Mouse (Mus musculus): Measurements from ENCODE around the gene Fam76b. TPM values are rescaled to one million over a fixed set of nuclear protein-coding genes. Genes with fewer than 3 reads are reported as not detected.

Fam76b gene
- polyA plus RNA-seq (2012; ENCODE audit: low replicate concordance): 28.5 and 35.5 TPM in 2 replicates

GRCm38 (mm10) chr9:13827406-13828086, at the start of gene Fam76b:
TSS of gene Fam76b (plus strand) at chr9:13827716.

GRCm38 (mm10) chr9:13826832-13827405, 597 bp upstream of the Fam76b start, which contains the start of gene Cep57:
TSS of gene Cep57 (minus strand) at chr9:13827107.

Other genes starting within 250 kb of the Fam76b start
- gene Mtmr2, start 79.3 kb upstream of the Fam76b start, polyA plus RNA-seq (2012; ENCODE audit: low replicate concordance): 11.3 and 13.1 TPM in 2 replicates
- gene Cep57, start 609 bp upstream of the Fam76b start, polyA plus RNA-seq (2012; ENCODE audit: low replicate concordance): 15.6 and 17.7 TPM in 2 replicates